Mouse (Mus musculus) kidney, postnatal 0 days (tissue): ENCODE data around the gene Grid2ip. TPM values are rescaled to one million over a fixed set of nuclear protein-coding genes. Genes with fewer than 3 reads are reported as not detected.
"Not testable (repeated sequence)": the region's sequence is repeated elsewhere in the genome, so short reads cannot be mapped to it uniquely, and the experiment has no call there.

Experiments used
- ATAC-seq: fragments of 200-750 bp; cut with Nextera tagmentation; replicated peaks from 2 replicates; pipeline ENCODE4 v1.8.0; 2017; ENCODE audit warnings: low read depth, moderate number of reproducible peaks, moderate TSS enrichment, moderate library complexity; ENCODE audit not compliant: low FRiP score
- DNase-seq: peaks from one replicate; pipeline ENCODE4 v3.0.0-alpha.2; 2016; ENCODE audit warnings: low spot score
- H3K27ac ChIP-seq: fragments of 300-500 bp; sonication (generic); 2 replicates; pipeline ENCODE4 v1.5.1; 2014; ENCODE audit warnings: mild to moderate bottlenecking
- H3K27me3 ChIP-seq: fragments of 300-500 bp; sonication (generic); 2 replicates; pipeline ENCODE4 v1.6.1; 2014; ENCODE audit warnings: low read length, mixed read lengths; ENCODE audit not compliant: insufficient read depth
- H3K36me3 ChIP-seq: fragments of 300-500 bp; sonication (generic); 2 replicates; pipeline ENCODE4 v1.6.1; 2014; ENCODE audit warnings: low read length, mixed read lengths; ENCODE audit not compliant: insufficient read depth
- H3K4me1 ChIP-seq: fragments of 300-500 bp; sonication (generic); replicated peaks from 2 replicates; pipeline ENCODE4 v1.6.1; 2014; ENCODE audit warnings: antibody characterized with exemption, low read length, mixed read lengths; ENCODE audit not compliant: insufficient read depth
- H3K4me2 ChIP-seq: fragments of 300-500 bp; sonication (generic); 2 replicates; pipeline ENCODE4 v1.6.1; 2014; ENCODE audit warnings: mild to moderate bottlenecking, low read length, moderate library complexity, mixed read lengths
- H3K4me3 ChIP-seq: fragments of 300-500 bp; sonication (generic); replicated peaks from 2 replicates; pipeline ENCODE4 v1.5.1; 2014; ENCODE audit warnings: low read depth, low read length
- H3K9ac ChIP-seq: fragments of 300-500 bp; sonication (generic); 2 replicates; pipeline ENCODE4 v1.6.1; 2014; ENCODE audit warnings: low read depth, low read length
- H3K9me3 ChIP-seq: fragments of 300-500 bp; sonication (generic); replicated peaks from 2 replicates; pipeline ENCODE4 v1.6.1; 2016; ENCODE audit warnings: low read length, inconsistent platforms, mixed read lengths
- CTCF ChIP-seq: IDR thresholded peaks from 2 replicates; pipeline ENCODE4 v1.5.1; 2016; ENCODE audit warnings: antibody characterized with exemption, low read depth, mild to moderate bottlenecking, moderate library complexity
- WGBS: fragments of 180-500 bp; shearing (Covaris S2); extraction: QIAGEN DNeasy Blood & Tissue Kit; methylation state at CpG from one replicate; pipeline ENCODE4 v1.1.7; 2014; 5-methylcytosine and 5-hydroxymethylcytosine counted together
- polyA plus RNA-seq: library from polyadenylated mRNA; unstranded; fragments of >200 nt; fragmentation: Nextera tagmentation; extraction: Ambion mirVana; gene quantifications from 2 replicates; pipeline ENCODE4 v1.2.1, GENCODE M21; 2015

Gene Grid2ip
- polyA plus RNA-seq, 1 experiment from 2014 or later: 0.03 TPM

DNA sequence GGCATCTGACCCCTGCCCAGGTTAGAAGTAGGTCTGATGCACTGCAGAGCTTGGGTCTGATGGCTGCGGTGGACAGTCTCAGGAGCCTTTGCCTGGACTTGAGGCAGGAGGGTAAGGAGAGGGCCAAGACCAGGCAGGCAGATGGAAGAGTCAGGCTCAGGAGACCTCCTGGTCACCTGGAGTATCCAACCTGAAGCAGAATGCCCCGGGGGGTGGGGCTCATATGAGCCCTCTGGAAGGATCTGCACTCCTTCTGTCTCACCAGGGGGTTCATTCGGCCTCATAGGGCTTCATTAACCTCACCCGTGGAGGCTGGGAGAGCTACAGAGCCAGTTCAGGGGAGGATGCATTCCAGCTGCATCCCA lies 14.0 kb downstream of the Grid2ip start:
- Histone ChIP-seq H3K27me3 (peaks cover 61% of the 10 kb centered on the region), H3K4me2 (no peak overlapping the region), H3K36me3 (no peaks in the 10 kb centered on the region), H3K4me3 (no peak overlapping the region), H3K9me3 (no peaks in the 10 kb centered on the region), H3K27ac (no peak overlapping the region), H3K9ac (no peak overlapping the region), H3K4me1 (peaks cover 9% of the 10 kb centered on the region)
- DNase-seq (no peak), ATAC-seq (no peak)
- no peak for TF ChIP-seq CTCF
- 53% methylated on average over 4 of the region's 4 CpGs for WGBS

DNA sequence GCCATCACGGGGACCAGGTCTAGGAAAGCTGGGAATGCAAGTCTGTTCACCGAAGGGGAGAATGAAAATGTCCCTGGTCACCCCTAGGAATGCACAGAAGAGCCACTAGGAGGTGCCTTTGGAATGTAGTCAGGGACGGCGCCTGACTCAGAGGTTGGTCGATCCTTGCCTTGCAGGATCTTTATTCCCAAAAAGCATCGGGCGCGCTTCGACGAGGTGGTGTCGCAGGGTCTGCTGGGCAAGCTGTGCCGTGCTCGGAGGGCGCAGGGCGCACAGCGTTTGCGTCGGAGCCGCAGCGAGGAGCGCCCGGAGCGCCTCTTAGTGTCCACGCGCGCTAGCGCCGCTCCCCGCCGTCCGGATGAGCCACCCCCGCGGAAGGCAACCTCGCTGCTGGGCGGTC lies 15.7 kb downstream of the Grid2ip start:
- Histone ChIP-seq H3K36me3 (no peaks in the 10 kb centered on the region), H3K4me1 (peaks cover 9% of the 10 kb centered on the region), H3K9ac (0 out of 2 replicates have a peak overlapping the region, but pooled peaks have one; percentile 37), H3K27ac (no peak overlapping the region), H3K9me3 (no peaks in the 10 kb centered on the region), H3K27me3 (peaks cover 57% of the 10 kb centered on the region), H3K4me2 (peak overlapping the region; percentile 59), H3K4me3 (peak overlapping the region; percentile 31; the same call in 1 of the 2 replicates)
- peak; percentile 68 for TF ChIP-seq CTCF
- no peak for ATAC-seq
- 1% methylated on average over 26 of the region's 35 CpGs for WGBS
- peak; percentile 64 for DNase-seq

DNA sequence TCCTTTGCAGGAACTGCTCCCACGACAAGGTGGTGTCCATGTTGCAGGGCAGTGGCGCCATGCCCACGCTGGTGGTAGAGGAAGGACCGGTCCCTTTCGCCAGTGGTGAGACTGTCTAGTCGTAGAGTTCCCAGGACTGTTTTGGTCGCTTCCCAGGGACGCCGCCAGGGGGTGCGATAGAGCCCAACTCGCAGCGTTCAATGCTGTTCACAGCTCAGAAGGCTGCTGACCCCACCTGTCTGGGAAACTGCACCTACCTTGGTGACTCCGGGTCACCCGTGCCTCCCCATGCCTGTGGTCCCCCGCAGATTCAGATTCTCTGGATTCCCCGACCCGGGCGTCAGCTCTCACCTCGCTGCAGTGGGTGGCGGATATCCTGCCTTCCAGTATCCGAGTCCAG lies 18.1 kb downstream of the Grid2ip start:
- peak; percentile 80 for TF ChIP-seq CTCF
- H3K9me3 ChIP-seq: no peaks in the 10 kb centered on the region
- H3K4me2 ChIP-seq: peak overlapping the region; percentile 53
- H3K27ac ChIP-seq: no peak overlapping the region
- WGBS: 7% methylated on average over 21 of the region's 21 CpGs
- 0 out of 2 replicates have a peak, but pooled peaks cover 3% of the 10 kb centered on the region for H3K4me1 ChIP-seq
- H3K27me3 ChIP-seq: peaks cover 33% of the 10 kb centered on the region
- H3K9ac ChIP-seq: no peak overlapping the region
- DNase-seq: peak; percentile 55
- peak; percentile 63; the same call in 1 of the 2 replicates for ATAC-seq
- H3K4me3 ChIP-seq: 0 out of 2 replicates have a peak overlapping the region, but pooled peaks have one; percentile 5
- H3K36me3 ChIP-seq: no peaks in the 10 kb centered on the region

DNA sequence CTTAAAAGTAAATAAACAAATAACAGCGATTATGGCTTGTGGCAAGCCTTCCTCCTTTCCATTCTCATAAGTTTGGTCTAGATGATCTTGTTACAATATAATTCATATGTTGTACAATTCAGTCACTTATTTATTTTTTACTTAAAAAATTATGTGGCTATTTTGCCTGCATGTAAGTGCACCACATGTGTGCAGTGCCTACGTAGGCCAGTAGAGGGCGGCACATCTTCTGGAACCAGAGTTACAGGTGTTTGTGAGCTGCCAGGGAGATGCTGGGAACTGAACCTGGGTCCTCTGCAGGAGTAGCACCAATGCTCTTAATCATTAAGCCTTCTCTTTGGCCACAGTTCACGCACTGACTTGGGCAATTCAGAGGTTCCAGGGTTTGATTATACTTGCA lies 19.0 kb downstream of the Grid2ip start:
- Histone ChIP-seq H3K9ac (no peak overlapping the region), H3K36me3 (no peaks in the 10 kb centered on the region), H3K4me2 (no peak overlapping the region), H3K9me3 (no peaks in the 10 kb centered on the region), H3K27me3 (peaks cover 24% of the 10 kb centered on the region), H3K27ac (no peak overlapping the region), H3K4me3 (no peak overlapping the region), H3K4me1 (0 out of 2 replicates have a peak, but pooled peaks cover 3% of the 10 kb centered on the region)
- DNase-seq: no peak
- TF ChIP-seq CTCF: peak; percentile 37; the same call in 1 of the 2 replicates
- ATAC-seq: no peak
- WGBS: 85% methylated on average over 4 of the region's 4 CpGs

DNA sequence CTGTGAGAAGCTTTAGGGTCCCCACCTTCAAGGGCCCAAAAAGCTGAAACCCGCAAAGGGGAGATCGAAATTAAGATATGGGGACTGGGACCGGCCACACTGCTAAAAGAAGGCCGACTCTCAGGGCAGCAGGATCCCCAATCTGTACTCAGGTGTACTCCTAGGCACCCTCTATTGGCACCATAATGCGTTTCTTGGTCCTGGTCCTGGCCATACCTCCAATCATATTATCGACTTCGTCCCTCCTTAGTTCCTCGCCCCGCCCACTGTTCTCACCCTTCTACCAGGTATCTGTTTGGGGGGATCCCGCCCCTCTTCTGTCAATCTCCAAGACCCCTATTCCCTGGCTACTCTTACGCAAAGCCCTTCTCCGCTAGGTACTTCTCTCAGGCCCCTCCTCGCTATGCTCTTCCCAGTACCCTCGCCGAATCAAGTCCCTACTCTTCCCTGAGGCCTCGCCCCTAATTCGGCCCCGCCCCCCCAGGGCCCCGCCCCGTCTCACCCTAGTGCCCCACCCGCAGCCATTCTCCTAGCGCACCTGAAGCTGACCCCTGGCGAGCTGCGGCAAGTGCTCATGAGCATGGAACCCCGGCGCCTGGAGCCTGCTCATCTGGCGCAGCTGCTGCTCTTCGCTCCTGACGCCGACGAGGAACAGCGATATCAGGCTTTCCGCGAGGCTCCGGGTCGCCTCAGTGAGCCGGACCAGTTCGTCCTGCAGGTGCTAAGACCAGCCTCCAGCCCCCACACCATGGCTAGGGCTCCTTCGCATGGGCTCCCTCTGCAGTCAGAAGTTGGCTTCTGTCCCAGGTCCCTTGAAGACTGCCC lies 29.9 kb downstream of the Grid2ip start:
- peak; percentile 80 for ATAC-seq
- TF ChIP-seq CTCF: peak; percentile 53; the same call in 1 of the 2 replicates
- peak; percentile 63 for DNase-seq
- 6% methylated on average over 39 of the region's 39 CpGs for WGBS
- Histone ChIP-seq H3K27ac (no peak overlapping the region), H3K36me3 (no peaks in the 10 kb centered on the region), H3K9me3 (no peaks in the 10 kb centered on the region), H3K4me3 (peak overlapping the region; percentile 24), H3K27me3 (peaks cover 3% of the 10 kb centered on the region; the same call in 1 of the 2 replicates), H3K9ac (no peak overlapping the region), H3K4me1 (peaks cover 9% of the 10 kb centered on the region; the same call in 1 of the 2 replicates), H3K4me2 (peak overlapping the region; percentile 62)

DNA sequence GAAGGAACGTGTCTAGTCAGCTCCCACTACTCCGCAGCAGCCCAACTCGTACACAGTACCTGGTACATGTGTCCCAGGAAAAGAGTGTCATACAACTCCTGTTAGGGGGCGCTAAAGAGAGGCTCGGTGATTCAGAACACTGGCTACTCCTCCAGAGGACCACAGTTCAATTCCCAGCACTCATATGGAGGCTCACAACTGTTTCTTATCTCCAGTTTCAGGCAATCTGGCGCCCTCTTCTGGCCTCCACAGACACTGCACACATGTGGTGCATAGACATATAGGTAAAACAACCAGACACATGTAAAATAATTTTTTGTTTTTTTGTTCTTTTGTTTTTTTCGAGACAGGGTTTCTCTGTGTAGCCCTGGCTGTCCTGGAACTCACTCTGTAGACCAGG lies 37.0 kb downstream of the Grid2ip start:
- TF ChIP-seq CTCF: peak; percentile 37; the same call in 1 of the 2 replicates
- no peak overlapping the region for H3K9ac ChIP-seq
- H3K4me1 ChIP-seq: no peaks in the 10 kb centered on the region
- no peak overlapping the region for H3K4me3 ChIP-seq
- H3K4me2 ChIP-seq: no peak overlapping the region
- ATAC-seq: no peak
- H3K9me3 ChIP-seq: no peaks in the 10 kb centered on the region; the same call in 1 of the 2 replicates
- 84% methylated on average over 7 of the region's 7 CpGs for WGBS
- no peaks in the 10 kb centered on the region for H3K27me3 ChIP-seq
- H3K27ac ChIP-seq: no peak overlapping the region
- DNase-seq: no peak
- H3K36me3 ChIP-seq: no peaks in the 10 kb centered on the region

DNA sequence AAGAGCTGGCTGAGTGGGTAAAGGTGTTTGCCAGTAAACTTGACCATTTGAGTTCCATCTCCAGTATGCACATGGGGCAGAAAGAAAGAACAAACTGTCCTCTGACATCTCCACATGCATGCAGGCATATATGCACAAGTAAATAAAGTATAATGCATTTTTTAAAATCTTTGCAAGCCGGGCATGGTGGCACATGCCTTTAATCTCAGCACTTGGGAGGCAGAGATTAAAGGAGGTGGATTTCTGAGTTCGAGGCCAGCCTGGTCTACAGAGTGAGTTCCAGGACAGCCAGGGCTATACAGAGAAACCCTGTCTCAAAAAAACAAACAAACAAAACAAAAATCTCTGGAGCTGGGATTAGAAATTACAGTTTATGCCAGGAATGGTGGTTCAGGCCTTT lies 37.8 kb downstream of the Grid2ip start:
- H3K4me2 ChIP-seq, H3K27me3 ChIP-seq, H3K36me3 ChIP-seq, H3K27ac ChIP-seq, ATAC-seq, H3K4me3 ChIP-seq, H3K4me1 ChIP-seq, H3K9ac ChIP-seq, DNase-seq, H3K9me3 ChIP-seq: not testable (repeated sequence)
- WGBS: 90% methylated on average over 2 of the region's 2 CpGs
